Mouse (Mus musculus) frontal cortex, postnatal 36 days (tissue): Measurements from ENCODE around the gene Bbc3.
A peak's percentile ranks its signal among the peaks of the same experiment; 100 is the strongest.
"Not testable (repeated sequence)": the region's sequence is repeated elsewhere in the genome, so short reads cannot be mapped to it uniquely, and the experiment has no call there.

Experiments used
- DNase-seq, 2 experiments: peaks; one replicate each; pipeline ENCODE4 v3.0.0; 2022; ENCODE audit warnings: low spot score in 2 of 2

Bbc3 gene

DNA sequence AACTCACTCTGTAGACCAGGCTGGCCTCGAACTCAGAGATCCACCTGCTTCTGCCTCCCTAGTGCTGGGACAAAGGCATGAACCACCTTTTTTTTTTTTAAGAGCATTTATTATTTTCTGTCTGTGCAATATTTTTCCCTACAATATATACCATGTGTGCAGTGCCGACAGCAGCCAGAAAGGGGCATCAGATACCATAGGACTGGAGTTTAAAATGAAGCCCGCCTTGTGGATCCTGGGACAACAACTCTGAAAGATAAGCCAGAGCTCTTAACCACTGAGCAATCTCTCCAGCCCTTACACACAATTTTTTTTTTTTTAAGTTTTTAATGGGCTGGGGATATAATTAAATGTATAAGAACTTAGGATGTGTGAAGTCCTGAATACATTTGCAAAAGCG is 13.8 kb upstream of the Bbc3 start:
- no peak for DNase-seq

DNA sequence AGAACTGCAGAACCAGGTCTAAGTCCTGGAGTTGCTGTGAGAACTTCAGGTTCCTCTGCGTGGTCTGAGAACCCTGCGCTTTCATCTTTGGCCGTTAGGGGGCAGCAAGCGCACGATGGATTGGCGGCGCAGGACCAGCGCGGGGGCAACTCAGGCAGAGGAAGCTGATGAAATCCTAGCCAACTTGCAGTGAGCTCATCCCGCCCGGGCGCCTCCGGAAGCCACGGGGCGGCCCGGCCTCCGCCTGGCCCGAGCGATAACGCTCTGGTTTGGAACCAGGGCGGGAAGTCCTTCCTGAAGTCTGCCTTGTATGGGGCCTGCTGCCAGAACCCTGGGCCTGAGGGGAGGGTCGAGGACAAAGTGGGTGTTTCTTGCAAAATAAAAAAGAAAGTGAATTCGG is 13.4 kb upstream of the Bbc3 start:
- DNase-seq = peak; percentile 94 to 96

DNA sequence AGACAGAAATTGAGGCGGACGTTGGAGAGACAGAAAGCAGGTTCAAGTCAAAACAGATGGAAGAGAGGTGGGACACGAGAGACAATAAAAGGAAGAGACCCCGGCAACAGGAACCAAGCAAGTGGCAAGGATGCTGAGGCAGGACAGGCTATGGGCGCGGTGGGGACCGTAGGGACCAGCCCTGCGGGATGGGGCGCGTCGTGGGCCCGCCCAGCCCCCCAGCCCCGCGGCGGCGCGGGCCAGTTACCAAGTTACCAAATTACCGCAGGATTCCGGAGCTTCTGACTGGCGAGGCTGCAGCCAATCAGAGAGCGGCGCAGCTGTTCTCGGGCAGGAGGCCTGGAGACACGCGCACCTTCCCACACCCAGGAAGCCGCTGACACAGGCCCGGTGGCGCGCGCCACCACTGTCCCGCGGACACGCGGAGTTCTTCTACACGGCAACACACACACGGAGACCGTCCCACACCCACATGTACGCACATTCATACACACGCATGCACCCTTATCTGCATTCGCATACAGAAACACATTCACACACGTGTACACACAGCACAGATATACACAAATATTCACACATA is 12.8 kb upstream of the Bbc3 start:
- DNase-seq = peak; percentile 76 to 85

DNA sequence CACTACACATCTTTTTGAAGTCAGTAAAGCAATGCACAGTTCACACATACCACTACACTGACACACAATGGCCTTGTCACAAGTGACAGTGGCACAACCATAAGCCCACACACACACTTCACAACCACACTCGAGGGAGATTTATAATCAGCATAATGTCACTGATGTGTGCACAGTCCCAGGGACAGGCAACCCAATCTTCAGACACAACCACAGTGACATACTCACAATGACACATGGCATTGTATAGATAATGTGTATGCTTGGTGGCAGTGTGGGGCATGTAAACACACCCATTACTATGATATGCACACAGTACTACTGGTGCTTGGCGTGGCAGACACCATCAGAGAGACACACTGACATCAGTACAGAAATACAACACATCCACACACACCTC is 12.0 kb upstream of the Bbc3 start:
- no peak for DNase-seq

DNA sequence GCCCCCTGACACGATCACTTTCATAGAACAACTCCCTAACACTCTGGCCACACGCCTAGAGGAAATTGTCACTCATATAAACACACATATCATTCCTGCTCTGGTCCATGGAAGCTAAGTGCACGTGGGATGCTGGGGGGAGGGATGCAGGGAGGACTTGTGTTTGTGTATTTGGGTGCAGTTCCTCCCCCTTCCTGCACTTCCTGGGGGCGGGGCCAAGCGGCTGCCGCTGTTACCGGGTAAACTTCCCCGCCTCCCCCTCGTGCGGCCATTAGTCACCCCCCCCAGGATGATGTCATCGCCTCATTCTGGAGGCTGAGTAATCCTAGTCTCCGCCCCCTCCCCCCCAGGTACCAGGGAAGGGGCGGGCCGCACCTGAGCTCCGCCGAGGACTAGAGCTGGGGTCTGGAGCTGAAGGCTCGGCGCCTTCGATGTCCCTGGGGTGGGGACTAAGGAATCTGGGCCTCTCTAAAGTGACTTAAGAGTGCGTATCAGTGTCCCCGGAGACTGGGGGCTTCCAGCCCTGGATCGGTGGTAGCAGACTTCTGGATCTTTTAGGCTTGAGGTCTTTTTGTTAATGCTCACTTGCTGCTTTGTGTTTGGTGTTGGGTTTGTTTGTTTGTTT is 11.3 kb upstream of the Bbc3 start:
- DNase-seq = peak; percentile 63 to 68

DNA sequence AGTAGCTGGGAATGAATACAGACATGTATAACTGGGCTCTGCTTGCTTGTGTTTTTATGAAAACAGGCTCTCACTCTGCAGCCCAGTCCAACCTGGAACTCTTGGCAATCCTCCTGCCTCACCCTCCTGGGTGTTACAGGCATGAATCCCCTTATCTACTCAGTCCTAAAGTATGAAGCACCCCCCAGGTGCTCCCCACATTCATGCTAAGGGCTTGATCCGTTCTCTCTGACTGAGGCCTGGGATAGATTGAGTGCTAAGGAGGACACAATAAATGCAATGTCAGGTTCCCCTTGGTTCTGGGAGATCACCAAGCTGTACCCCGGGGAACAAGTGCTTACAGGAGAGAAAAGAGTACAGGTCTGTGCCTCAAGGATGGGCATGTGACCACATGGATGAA is 10.6 kb upstream of the Bbc3 start:
- no peak for DNase-seq

DNA sequence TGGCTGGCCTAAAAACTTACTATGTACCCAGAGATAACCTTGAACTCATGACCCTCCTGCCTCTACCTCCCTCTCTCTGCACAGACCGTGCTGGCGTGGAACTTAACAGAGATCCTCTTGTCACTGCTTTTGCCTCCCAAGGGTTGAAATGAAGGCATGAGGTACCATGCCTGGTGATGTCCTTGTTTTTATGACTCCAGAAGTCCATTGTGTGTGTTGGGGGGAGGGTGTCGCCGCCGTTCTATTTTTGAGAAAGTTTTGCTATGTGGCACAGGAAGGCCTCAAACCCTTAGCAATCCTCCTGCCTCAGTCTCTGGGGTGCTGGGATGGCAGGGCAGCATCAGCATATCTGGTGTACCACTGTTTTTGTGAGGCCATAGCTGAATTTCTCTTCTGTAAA is 9.3 kb upstream of the Bbc3 start:
- no peak for DNase-seq

DNA sequence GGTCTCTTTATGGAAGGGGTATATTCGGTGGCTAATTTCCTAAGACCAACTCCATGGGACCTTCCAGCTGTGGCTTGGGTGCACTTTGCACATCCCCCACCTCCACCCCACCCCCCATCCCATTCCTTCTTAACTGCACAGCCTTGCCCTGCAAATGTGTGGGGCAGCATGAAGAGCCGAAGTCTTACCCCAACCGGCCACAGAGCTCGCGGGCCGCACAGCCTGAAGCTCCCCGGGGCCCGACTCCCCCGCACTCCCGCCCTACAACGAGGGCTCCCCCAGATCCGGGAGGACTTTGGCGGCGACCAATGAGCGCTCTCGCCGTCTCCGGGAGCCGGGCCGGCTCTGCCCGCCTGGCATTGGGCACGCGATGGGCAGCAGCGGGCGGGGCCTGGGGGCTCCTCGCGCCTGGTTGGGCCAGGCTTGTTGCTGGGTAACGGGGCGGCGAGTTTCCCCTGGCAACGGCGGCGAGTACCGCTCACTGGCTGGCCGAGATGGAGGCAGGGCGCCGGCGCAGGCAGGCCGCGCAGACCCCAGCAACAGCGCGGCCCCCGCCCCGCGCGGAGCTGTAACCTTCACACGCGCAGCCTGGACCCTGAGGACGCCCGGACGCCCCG is 8.7 kb upstream of the Bbc3 start:
- DNase-seq = peak; percentile 94 to 96

DNA sequence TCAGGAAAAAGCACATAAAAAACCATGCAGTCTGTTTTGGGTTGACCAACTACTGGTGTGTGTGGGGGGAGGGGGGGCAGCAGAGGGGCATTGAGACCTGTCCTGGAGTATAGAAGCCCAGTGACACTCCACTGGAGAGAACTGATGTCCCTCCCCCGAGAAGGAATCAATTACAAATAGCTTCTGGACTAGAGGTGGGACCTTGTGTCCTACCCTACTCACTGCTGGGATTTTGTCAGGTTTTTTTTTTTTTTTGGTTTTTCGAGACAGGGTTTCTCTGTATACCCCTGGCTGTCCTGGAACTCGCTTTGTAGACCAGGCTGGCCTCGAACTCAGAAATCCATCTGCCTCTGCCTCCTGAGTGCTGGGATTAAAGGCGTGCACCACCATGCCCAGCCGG is 1.1 kb upstream of the Bbc3 start:
- not testable (repeated sequence) for DNase-seq

DNA sequence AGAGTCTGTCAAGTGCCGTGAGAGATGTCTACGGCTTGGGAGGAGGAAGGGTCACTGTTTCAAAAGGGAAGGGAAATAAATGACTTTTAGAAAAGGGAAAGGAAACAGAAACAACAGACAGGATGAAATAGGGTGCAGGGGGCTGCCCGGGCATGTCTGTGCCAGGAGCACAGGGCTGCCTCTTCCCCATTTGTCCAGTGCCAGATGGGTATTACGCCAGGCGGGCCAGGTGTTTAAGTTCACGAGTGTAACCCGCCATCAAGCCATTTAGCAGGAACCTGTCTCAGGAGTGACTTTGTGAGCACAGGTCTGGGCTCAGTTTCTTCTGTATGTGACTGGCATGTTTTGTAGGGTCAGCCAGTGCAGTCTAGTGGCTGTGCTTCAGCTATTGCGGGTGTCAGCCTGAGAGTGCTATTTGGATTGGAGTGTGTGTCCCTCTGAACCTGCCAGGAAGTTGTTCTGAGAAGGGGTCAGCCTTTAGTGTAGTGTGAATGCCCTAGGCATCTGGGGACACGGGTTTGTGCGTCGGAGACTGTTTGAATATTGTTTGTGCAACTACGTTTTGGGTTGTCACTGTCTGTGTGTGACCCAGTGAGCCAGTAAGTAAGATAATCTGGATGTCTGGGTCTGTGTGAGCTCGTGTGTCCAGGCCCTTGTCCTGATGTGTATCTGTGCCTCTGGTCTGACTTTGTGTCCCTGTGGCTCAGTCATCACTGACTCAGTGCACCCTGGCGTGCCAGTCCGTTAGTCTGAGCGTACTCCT is 543 bp downstream of the Bbc3 start:
- no peak for DNase-seq

DNA sequence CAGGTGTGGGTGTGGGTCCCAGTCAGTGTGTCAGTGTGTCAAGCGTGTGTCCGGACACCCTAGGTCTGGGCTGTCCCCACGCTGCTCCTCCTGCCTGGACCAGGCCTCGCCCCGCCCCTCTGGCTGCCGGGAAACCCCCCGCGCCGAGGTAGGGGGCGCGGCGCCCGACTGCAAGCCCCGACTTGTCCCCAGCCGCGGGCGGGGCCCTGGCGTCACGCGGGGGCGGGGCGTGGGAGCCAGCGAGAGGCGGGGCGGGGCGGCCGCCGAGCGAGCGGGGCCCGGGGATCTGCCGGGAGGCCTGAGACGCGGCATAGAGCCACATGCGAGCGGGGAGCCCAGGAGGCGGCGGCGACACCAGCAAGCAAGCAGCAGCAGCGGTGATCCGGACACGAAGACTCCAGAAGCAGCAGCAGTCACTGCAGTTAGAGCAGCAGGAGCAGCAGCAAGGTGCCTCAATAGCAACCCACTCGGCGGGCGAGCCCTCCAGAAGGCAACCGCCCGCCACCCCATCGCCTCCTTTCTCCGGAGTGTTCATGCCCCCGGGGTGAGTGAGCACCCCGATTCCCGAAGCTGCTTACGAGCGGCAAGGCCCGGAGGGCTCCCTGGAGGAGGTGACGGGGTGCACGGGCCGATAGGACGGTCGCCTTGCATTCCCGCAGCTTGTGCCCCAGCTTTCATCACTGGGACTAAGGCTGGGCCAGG is 1.3 kb downstream of the Bbc3 start:
- DNase-seq = peak; percentile 80

DNA sequence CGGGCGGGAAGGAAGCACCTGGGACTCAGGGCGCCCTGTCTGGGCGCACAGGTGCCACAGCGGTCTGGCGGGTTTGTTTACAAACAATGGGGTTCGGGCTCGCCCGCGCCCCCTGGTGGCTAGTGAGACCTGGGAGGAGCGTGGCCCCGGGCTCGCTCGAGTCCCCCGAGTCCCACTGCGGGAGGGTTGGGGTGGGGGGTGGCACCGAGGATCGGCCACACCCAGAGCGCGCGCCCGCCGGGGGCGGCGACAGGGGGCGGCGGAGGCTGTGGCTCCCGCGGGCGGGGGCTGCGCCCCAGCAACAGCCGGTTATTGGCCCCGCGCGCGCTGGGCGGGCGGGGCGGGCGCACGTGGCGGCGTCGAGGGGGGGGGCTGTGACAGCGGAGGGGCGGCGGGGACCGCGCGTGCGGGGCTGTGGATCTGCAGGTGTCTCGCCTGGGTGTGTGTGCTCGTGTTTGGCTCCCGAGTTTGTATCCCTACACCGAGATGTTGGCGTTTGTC is 1.9 kb downstream of the Bbc3 start:
- DNase-seq = peak; percentile 69 to 76

DNA sequence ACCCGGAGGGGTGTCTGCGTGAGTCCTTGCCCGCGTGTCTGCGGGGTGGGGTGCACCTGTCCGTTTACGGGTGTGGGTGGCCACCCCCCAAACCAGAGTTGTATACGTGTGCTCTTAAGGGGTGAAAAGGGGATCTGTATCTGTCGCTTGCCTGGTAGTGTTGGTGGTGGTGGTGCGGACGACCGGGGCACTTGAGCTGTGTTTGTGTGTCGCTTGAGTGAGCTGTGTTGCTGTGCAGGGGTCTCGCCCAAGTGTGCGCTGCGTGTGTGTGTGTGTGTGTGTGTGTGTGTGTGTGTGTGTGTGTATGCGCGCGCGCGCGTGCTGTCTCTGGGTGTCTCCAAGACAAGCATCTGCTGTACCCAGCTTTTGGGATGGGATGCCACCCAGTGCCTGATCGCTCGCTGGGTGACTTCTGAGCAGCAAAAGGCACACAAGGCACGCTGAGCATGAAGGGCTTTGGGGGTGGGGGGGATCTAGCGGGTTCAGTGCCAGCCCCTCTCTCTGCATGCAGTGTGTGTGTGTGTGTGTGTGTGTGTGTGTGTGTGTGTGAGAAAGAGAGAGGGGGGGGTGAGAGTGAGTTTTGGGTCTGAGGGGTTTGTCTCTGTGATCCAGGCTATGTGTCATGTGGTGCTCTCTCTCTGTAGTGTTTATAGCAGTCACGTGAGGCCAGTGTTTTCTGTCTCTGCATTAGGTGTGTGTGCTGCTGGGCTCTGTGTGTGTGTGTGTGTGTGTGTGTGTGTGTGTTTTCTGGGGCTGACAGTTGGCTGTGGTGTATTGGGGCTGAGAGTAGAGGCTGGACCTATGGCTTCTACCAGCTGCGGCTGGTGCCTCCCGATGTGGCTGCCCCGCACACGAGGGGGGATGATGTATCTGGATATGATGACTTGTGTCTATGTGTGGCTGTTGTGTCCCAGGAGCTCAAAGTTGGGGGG is 2.6 kb downstream of the Bbc3 start:
- DNase-seq = peak; percentile 30 to 45

DNA sequence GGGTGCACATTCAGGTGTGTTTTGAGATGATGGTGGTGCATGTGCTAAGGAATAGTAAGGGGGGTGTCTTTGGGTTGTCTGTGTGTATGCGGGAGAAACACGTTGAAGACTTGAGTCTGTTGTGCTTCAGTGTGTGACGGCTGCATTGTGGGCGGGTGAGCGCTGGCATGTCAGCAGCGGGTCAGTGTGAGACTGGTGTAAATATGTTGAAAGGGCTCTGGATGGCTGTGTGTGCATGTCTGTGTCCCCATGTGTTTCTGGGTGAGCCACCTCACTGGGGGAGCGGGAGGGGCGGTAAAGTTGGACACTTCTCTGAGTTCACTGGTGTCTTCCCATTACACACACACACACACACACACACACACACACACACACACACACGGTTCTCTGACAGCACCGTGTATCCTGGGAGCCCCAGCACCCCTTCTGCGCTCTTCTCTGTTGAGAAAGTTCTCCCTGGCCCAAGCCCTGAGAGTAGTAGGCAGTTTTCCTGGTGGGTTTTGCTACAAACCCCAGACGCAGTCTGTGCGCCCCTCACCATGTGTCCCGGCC is 3.3 kb downstream of the Bbc3 start:
- DNase-seq = peak; percentile 26 to 36

DNA sequence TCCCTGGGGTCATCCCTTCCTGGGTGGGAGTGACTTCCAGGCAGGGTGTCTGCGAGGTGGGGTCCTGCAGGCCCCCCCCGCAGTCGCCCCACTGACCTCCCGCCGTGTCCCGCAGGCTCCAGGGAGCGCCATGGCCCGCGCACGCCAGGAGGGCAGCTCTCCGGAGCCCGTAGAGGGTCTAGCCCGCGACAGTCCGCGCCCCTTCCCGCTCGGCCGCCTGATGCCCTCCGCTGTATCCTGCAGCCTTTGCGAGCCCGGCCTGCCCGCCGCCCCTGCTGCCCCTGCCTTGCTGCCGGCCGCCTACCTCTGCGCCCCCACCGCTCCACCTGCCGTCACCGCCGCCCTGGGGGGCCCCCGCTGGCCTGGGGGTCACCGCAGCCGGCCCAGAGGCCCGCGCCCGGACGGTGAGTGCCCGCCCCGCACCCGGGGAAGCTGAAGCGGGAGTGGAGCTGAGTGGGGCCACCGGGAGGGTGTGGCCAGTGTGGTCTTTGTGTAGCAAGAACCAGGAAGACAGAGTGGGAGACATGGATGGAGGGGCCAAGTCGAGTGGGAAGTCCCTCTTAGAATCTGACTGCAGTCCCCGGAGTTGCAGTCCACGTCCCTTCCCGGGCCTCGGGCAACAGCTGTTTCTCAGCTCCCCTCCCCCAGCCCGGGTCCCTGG is 3.9 kb downstream of the Bbc3 start:
- no peak for DNase-seq

DNA sequence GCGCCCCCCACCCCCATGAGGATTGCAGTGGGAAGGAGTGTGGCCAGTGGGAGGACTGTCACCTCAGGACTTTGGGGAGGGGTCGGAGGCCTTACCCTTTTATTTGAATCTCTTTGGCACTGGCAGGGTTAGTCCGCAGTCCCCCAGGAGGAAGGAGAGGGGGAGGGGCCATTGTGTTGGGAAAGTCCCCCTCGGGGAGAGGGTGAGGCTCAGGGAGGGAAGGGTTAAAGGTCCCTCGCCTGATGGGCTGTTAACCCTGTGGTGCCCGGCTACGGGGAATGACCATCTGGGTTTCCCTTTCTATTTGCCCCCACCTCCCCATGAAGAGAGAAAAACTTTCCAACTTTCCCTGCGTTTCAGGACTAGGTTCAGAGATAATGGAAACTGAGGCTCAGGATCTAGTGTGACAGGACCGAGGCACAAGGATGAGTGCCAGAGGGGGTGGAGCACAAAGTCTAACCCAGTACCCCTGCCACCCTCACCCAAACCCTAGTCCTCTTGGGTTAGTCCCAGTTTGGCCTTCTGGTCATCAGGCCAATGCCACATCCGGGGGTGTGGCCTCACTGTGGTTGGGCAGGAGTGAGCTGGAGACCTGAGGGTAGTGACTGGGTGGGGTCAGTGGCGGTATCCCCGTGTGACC is 4.6 kb downstream of the Bbc3 start:
- no peak for DNase-seq

DNA sequence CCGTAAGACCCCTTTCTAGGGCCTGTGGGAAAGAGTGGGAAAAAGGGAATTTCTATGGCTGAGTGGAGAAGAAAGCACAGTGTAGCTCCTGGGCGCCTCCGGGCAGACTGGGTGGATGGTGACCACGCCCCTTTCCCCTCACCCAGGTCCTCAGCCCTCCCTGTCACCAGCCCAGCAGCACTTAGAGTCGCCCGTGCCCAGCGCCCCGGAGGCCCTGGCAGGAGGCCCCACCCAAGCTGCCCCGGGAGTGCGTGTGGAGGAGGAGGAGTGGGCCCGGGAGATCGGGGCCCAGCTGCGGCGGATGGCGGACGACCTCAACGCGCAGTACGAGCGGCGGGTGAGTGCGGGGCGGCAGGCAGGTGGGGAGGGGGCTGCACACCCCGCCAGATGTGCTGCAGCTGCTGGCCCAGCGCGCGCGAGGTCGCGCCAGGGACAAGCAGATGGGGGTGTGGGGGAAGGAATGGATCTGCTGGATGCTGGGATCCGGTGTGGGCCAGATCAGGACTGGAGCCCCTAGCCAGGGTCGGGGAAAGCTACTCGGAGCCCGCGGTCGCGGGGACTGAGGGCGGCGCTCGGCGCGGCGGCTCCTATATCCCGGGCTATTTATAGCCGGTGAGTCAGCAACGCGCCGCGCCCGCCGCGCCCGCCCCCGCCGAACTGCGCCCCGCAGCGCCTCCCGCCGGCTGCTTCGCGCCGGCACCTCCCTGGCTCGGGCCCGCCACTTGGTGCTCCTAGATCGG is 5.5 kb downstream of the Bbc3 start:
- peak; percentile 77 to 78 for DNase-seq

DNA sequence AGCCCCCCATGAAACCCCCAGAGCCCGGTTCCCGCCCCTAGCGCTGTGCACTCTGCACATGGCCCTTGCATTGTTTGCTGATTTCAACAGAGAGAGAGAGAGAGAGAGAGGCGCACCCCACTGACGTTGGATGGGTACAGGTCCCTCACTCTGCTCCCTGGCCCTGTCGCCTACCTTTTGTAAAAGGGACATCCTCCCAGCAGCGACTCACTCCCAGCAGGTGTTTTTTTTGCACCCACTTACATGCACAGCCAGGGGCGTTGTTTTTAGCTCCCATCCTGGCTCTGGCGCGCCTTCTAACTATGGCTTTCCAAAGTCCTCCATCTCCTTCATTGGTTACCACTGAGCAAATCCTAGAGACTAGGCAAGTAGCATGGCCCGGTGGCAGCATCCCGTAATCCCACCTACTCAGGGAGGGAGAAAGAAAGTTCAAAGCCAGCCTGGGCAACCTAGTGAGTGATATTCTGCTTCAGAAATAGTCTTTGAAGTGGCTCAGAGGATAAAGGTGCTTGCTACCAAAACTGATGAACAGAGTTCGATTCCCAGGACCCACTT is 6.1 kb downstream of the Bbc3 start:
- DNase-seq = peak; percentile 13 to 15
